Mouse (Mus musculus): ENCODE measurements around the gene Cd248. TPM values are rescaled to one million over a fixed set of nuclear protein-coding genes. Genes with fewer than 3 reads are reported as not detected.

The Cd248 gene
- polyA plus RNA-seq, 1 experiment from 2014 or later, result 71.7 TPM

GRCm38 (mm10) chr19:5040862-5041523 is 26.9 kb upstream of the Cd248 start, which contains the start of gene Brms1:
Gene Brms1 (plus strand): TSS chr19:5041354.
- ATAC-seq (ENCODE audit: borderline replicate concordance, extremely low read depth, low FRiP score, low TSS enrichment), result peak; percentile 71; the same call in 1 of the 2 replicates
- H3K27ac ChIP-seq, result peak within 1 kb of the TSS; percentile 43
- no peaks in the 10 kb centered on the region for H3K9me3 ChIP-seq
- peak within 1 kb of the TSS; percentile 95 for H3K4me2 ChIP-seq
- no peaks in the 10 kb centered on the region for H3K27me3 ChIP-seq
- H3K36me3 ChIP-seq, result peaks cover 5% of the 10 kb centered on the region; the same call in 1 of the 2 replicates
- peak within 1 kb of the TSS; percentile 68 for H3K9ac ChIP-seq
- WGBS, result 3% methylated on average over 40 of the region's 40 CpGs
- H3K4me3 ChIP-seq, result peak within 1 kb of the TSS; percentile 76
- peaks cover 39% of the 10 kb centered on the region for H3K4me1 ChIP-seq

DNA sequence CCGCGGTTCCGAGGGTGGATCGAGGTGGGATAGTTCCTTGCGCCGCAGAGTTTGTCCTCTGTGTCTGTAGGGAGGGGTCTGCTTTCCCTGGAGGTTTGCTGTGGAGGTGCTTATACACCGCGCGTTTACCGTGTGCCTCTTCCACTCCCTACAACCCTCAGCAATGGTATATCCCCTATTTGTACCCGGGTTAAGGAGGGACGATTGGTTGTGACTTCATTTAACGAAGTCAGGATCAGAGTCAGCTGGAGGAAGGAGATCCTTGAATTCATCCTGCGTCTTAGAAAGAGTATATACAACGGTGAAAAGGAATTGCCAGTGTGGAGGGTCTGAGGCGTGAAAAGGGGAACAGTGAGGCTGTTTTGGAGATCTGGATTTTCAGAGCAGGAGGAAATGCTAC is 26.3 kb upstream of the Cd248 start:
- H3K4me1 ChIP-seq, result peaks cover 39% of the 10 kb centered on the region
- no peak for ATAC-seq (ENCODE audit: borderline replicate concordance, extremely low read depth, low FRiP score, low TSS enrichment)
- 3% methylated on average over 16 of the region's 16 CpGs for WGBS

GRCm38 (mm10) chr19:5045531-5045930 is 22.3 kb upstream of the Cd248 start:
- WGBS, result 75% methylated on average over 4 of the region's 4 CpGs
- Histone ChIP-seq H3K9ac (no peak overlapping the region), H3K4me1 (peaks cover 24% of the 10 kb centered on the region), H3K36me3 (peaks cover 27% of the 10 kb centered on the region), H3K27me3 (no peaks in the 10 kb centered on the region), H3K9me3 (no peaks in the 10 kb centered on the region), H3K4me3 (no peak overlapping the region), H3K27ac (no peak overlapping the region), H3K4me2 (no peak overlapping the region)
- no peak for ATAC-seq (ENCODE audit: borderline replicate concordance, extremely low read depth, low FRiP score, low TSS enrichment)

More for the DNA sequence above, 26.3 kb upstream of the Cd248 start:
- H3K9ac ChIP-seq, result peak overlapping the region; percentile 68
- H3K4me2 ChIP-seq, result peak overlapping the region; percentile 95
- no peaks in the 10 kb centered on the region for H3K9me3 ChIP-seq
- H3K4me3 ChIP-seq, result peak overlapping the region; percentile 76
- H3K36me3 ChIP-seq, result peaks cover 9% of the 10 kb centered on the region
- H3K27ac ChIP-seq, result peak overlapping the region; percentile 43
- no peaks in the 10 kb centered on the region for H3K27me3 ChIP-seq

DNA sequence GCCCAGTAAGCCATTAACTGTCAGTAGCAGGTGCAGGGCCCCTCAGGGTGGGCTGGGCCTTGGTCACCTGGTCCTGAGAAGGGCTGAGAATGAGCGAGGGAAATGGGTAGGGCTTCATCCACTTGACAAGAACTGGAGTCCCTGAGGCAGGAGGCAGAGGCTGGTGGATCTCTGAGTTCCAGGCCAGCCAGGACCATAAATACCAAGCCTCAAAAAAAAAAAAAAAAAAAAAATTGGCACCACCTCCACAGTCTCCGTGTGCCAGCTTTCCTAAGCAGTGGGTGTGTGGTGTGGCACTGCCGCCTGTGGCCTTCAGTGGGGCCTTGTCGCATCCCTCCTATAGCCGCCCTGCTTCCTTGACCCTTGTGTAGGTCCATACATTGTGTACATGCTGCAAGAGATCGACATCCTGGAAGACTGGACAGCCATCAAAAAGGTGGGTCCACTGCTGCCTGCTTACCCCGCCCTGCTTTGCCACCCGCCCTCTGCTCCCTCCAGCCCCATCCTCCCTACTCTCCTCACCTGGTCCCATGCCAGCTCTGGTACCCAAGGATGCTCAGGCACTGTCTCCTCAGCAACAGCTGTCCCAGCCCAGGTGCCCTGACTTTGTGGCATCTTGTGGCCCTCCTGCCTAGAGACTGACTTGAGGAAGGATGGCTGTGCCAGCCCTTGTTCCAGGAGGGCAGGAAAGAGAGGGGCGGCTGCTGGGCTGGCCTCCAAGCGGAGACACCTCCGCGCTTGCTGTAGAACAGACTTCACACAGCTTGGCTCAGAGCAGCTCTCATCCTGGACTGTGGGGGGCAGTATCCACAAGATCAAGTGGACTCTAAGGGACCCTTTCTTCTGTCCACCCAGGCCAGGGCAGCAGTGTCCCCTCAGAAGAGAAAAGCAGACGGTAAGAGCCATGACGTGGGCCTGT is 19.5 kb upstream of the Cd248 start:
- ATAC-seq (ENCODE audit: borderline replicate concordance, extremely low read depth, low FRiP score, low TSS enrichment), result no peak
- Histone ChIP-seq H3K4me1 (peaks cover 26% of the 10 kb centered on the region), H3K4me3 (no peak overlapping the region), H3K9ac (no peak overlapping the region), H3K9me3 (no peaks in the 10 kb centered on the region), H3K36me3 (peaks cover 27% of the 10 kb centered on the region), H3K27me3 (peaks cover 15% of the 10 kb centered on the region), H3K4me2 (no peak overlapping the region), H3K27ac (no peak overlapping the region)
- WGBS, result 85% methylated on average over 14 of the region's 14 CpGs

DNA sequence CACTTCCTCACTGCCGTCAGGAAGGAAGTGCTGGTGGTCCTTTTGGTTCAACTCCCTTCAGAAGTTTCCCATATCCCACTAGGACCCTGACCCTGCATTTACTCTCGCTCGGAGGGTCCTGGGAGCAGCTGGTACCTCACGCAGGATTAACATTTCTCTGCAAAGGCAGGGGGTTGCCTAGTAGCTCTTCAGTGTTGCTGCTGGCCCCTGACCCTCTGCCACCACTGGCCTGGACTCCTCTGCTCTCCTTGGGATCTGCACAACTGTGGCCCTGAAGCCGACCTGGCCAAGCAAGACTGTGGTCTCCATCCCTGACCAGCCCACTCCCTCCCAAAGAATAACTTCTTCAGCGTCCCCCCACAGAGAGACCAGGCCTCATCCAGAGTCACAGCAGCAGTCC is 18.6 kb upstream of the Cd248 start:
- Histone ChIP-seq H3K27me3 (peaks cover 15% of the 10 kb centered on the region), H3K9me3 (no peaks in the 10 kb centered on the region), H3K4me3 (no peak overlapping the region), H3K27ac (no peak overlapping the region), H3K4me2 (no peak overlapping the region), H3K36me3 (peaks cover 27% of the 10 kb centered on the region), H3K4me1 (peaks cover 26% of the 10 kb centered on the region), H3K9ac (no peak overlapping the region)
- WGBS, result 76% methylated on average over 6 of the region's 6 CpGs
- ATAC-seq (ENCODE audit: borderline replicate concordance, extremely low read depth, low FRiP score, low TSS enrichment), result no peak

- Histone ChIP-seq H3K4me2 (peak within 1 kb of the TSS; percentile 55), H3K9me3 (no peaks in the 10 kb centered on the region), H3K27me3 (peaks cover 15% of the 10 kb centered on the region), H3K9ac (peak within 1 kb of the TSS; percentile 24; the same call in 1 of the 2 replicates), H3K4me3 (peak within 1 kb of the TSS; percentile 35), H3K36me3 (peaks cover 24% of the 10 kb centered on the region), H3K27ac (peak within 1 kb of the TSS; percentile 35; the same call in 1 of the 2 replicates), H3K4me1 (peaks cover 26% of the 10 kb centered on the region)
- 17% methylated on average over 13 of the region's 14 CpGs for WGBS
- peak; percentile 60 for ATAC-seq (ENCODE audit: borderline replicate concordance, extremely low read depth, low FRiP score, low TSS enrichment)
Observed at GRCm38 (mm10) chr19:5050047-5050905, 17.6 kb upstream of the Cd248 start, which contains the start of gene Rin1. Gene Rin1 (plus strand): TSS chr19:5050481.

DNA sequence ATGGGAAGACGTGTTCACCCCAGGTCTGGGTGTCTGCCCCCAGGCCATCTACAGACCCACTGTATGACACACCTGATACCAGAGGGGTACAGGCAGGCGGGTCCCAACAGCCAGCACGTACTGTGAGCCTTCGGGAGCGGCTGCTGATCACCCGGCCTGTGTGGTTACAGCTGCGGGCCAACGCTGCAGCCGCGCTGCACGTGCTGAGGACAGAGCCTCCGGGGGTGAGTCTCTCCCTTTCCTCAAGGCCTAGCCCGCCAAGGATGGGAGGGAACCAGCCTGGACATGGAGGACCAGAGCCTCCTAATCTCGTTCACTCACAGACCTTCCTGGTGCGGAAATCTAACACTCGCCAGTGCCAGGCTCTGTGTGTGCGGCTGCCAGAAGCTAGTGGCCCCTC is 16.8 kb upstream of the Cd248 start:
- ATAC-seq (ENCODE audit: borderline replicate concordance, extremely low read depth, low FRiP score, low TSS enrichment), result 0 out of 2 replicates have a peak, but pooled peaks have one; percentile 14
- Histone ChIP-seq H3K4me2 (peak overlapping the region; percentile 55), H3K9ac (peak overlapping the region; percentile 24; the same call in 1 of the 2 replicates), H3K4me1 (peaks cover 26% of the 10 kb centered on the region), H3K4me3 (peak overlapping the region; percentile 35), H3K27ac (peak overlapping the region; percentile 35; the same call in 1 of the 2 replicates), H3K9me3 (no peaks in the 10 kb centered on the region), H3K27me3 (peaks cover 15% of the 10 kb centered on the region), H3K36me3 (peaks cover 22% of the 10 kb centered on the region)
- 9% methylated on average over 17 of the region's 17 CpGs for WGBS

DNA sequence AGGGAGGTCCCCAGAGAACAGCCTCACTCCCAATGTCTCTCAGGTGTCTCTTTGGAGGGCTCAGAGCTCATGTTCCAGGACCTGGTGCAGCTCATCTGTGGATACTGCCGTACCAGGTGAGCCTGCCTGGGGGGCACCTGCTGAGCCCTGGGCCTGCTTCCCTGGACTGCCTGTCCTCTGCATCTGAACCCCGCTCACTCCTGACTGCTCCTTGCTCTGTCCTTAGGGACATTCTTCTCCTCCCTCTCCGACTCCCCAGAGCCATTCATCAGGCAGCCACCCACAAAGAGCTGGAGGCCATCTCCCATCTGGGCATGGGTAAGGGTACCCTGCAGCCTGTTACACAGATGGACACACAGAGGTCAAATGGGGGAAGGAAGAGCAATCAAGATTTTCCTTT is 16.4 kb upstream of the Cd248 start:
- H3K36me3 ChIP-seq, result peaks cover 19% of the 10 kb centered on the region
- 0 out of 2 replicates have a peak overlapping the region, but pooled peaks have one; percentile 24 for H3K9ac ChIP-seq
- H3K27ac ChIP-seq, result peak overlapping the region; percentile 35; the same call in 1 of the 2 replicates
- peaks cover 15% of the 10 kb centered on the region for H3K27me3 ChIP-seq
- no peak for ATAC-seq (ENCODE audit: borderline replicate concordance, extremely low read depth, low FRiP score, low TSS enrichment)
- 59% methylated on average over 3 of the region's 3 CpGs for WGBS
- H3K4me3 ChIP-seq, result peak overlapping the region; percentile 35
- peak overlapping the region; percentile 55 for H3K4me2 ChIP-seq
- H3K4me1 ChIP-seq, result peaks cover 29% of the 10 kb centered on the region
- no peaks in the 10 kb centered on the region for H3K9me3 ChIP-seq

DNA sequence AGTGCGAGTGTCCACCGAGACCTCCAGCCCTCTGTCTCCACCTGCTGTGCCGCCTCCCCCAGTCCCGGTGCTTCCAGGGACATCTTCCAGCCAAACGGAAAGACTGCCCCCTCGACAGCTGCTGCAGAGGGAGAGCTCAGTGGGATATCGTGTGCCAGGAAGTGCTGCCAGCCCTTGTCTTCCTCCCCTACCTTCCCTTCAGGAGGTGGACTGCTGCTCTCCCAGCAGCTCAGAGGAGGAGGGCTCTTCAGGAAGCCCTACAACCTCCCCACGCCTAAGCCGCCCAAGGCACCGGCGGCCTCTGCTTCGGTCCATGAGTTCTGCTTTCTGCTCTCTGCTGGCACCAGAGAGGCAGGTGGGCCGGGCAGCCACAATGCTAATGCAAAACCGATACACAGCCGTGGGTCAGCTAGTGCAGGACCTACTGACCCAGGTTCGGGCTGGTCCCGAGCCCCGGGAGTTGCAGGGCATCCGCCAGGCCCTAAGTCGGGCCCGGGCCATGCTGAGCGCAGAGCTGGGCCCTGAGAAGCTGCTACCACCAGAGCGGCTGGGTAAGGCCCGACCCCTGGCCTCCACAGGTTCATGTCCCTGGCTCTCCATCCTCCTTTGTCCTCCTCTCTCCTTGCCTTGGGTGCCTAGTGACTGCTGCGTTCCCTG is 15.6 kb upstream of the Cd248 start:
- Histone ChIP-seq H3K27ac (no peak overlapping the region), H3K27me3 (peaks cover 15% of the 10 kb centered on the region)

GRCm38 (mm10) chr19:5052853-5053252 is 15.0 kb upstream of the Cd248 start:
- H3K9me3 ChIP-seq, result no peaks in the 10 kb centered on the region
- no peak overlapping the region for H3K27ac ChIP-seq
- no peak for ATAC-seq (ENCODE audit: borderline replicate concordance, extremely low read depth, low FRiP score, low TSS enrichment)
- H3K4me3 ChIP-seq, result no peak overlapping the region
- H3K4me1 ChIP-seq, result peaks cover 40% of the 10 kb centered on the region
- peaks cover 15% of the 10 kb centered on the region for H3K27me3 ChIP-seq
- no peak overlapping the region for H3K4me2 ChIP-seq
- 65% methylated on average over 17 of the region's 17 CpGs for WGBS
- H3K36me3 ChIP-seq, result peaks cover 5% of the 10 kb centered on the region
- no peak overlapping the region for H3K9ac ChIP-seq

More for the DNA sequence above, 15.6 kb upstream of the Cd248 start:
- no peak for ATAC-seq (ENCODE audit: borderline replicate concordance, extremely low read depth, low FRiP score, low TSS enrichment)
- H3K4me3 ChIP-seq, result no peak overlapping the region
- WGBS, result 29% methylated on average over 25 of the region's 25 CpGs
- no peaks in the 10 kb centered on the region for H3K9me3 ChIP-seq
- peaks cover 11% of the 10 kb centered on the region for H3K36me3 ChIP-seq
- H3K4me1 ChIP-seq, result peaks cover 35% of the 10 kb centered on the region
- no peak overlapping the region for H3K9ac ChIP-seq
- H3K4me2 ChIP-seq, result peak overlapping the region; percentile 55
